Mouse (Mus musculus) embryonic facial prominence, embryonic 14.5 days (tissue): ENCODE measurements around the gene 2410137M14Rik. TPM values are rescaled to one million over a fixed set of nuclear protein-coding genes. Genes with fewer than 3 reads are reported as not detected.

Experiments
- ATAC-seq: fragments of 200-750 bp; cut with Nextera tagmentation; 2 replicates; pipeline ENCODE4 v1.8.0; 2017; ENCODE audit warnings: low read depth, moderate number of reproducible peaks, moderate TSS enrichment
- DNase-seq: peaks from one replicate; pipeline ENCODE4 v3.0.0-alpha.2; 2015; ENCODE audit warnings: low spot score
- H3K27ac ChIP-seq: fragments of 300-500 bp; sonication (generic); replicated peaks from 2 replicates; pipeline ENCODE4 v1.5.1; 2014; ENCODE audit warnings: low read depth, mild to moderate bottlenecking, low read length, moderate library complexity
- H3K27me3 ChIP-seq: fragments of 300-500 bp; sonication (generic); replicated peaks from 2 replicates; pipeline ENCODE4 v1.6.1; 2014; ENCODE audit warnings: low read length; ENCODE audit not compliant: control insufficient read depth, insufficient read depth
- H3K36me3 ChIP-seq: fragments of 300-500 bp; sonication (generic); 2 replicates; pipeline ENCODE4 v1.6.1; 2014; ENCODE audit warnings: low read length, mixed read lengths; ENCODE audit not compliant: control insufficient read depth, insufficient read depth
- H3K4me1 ChIP-seq: fragments of 300-500 bp; sonication (generic); 2 replicates; pipeline ENCODE4 v1.6.1; 2014; ENCODE audit warnings: antibody characterized with exemption, low read length; ENCODE audit not compliant: control insufficient read depth, insufficient read depth
- H3K4me2 ChIP-seq: fragments of 300-500 bp; sonication (generic); 2 replicates; pipeline ENCODE4 v1.6.1; 2014; ENCODE audit warnings: low read depth, mild to moderate bottlenecking, low read length, moderate library complexity, mixed read lengths
- H3K4me3 ChIP-seq: fragments of 300-500 bp; sonication (generic); 2 replicates; pipeline ENCODE4 v1.5.1; 2014; ENCODE audit warnings: low read depth, mild to moderate bottlenecking, low read length
- H3K9ac ChIP-seq: fragments of 300-500 bp; sonication (generic); 2 replicates; pipeline ENCODE4 v1.6.1; 2014; ENCODE audit warnings: low read depth, mild to moderate bottlenecking, low read length, moderate library complexity, mixed read lengths
- H3K9me3 ChIP-seq: fragments of 300-500 bp; sonication (generic); 2 replicates; pipeline ENCODE4 v1.6.1; 2016; ENCODE audit warnings: low read length; ENCODE audit not compliant: control insufficient read depth
- WGBS: fragments of 180-500 bp; shearing (Covaris S2); extraction: QIAGEN DNeasy Blood & Tissue Kit; methylation state at CpG from one replicate; pipeline ENCODE4 v1.1.7; 2014; 5-methylcytosine and 5-hydroxymethylcytosine counted together
- polyA plus RNA-seq: library from polyadenylated mRNA; unstranded; fragments of >200 nt; fragmentation: Nextera tagmentation; extraction: Ambion mirVana; gene quantifications from 2 replicates; pipeline ENCODE4 v1.2.1, GENCODE M21; 2014

2410137M14Rik gene
- polyA plus RNA-seq, 1 experiment from 2014 or later = not detected

GRCm38 (mm10) chr17:36989437-36989836 is 8.4 kb upstream of the 2410137M14Rik start, which contains the start of gene H2-M5:
Gene H2-M5, minus strand, starts transcription at chr17:36989537.
- Histone ChIP-seq H3K36me3 (no peaks in the 10 kb centered on the region), H3K4me1 (no peaks in the 10 kb centered on the region), H3K4me3 (0 out of 2 replicates have a peak within 1 kb of the TSS, but pooled peaks have one; percentile 10), H3K9me3 (no peaks in the 10 kb centered on the region), H3K27ac (no peak within 1 kb of the TSS), H3K9ac (no peak within 1 kb of the TSS), H3K4me2 (peak within 1 kb of the TSS; percentile 35), H3K27me3 (peaks cover 32% of the 10 kb centered on the region)
- DNase-seq (no peak), ATAC-seq (no peak)
- WGBS = 29% methylated on average over 5 of the region's 5 CpGs

GRCm38 (mm10) chr17:36988475-36988874 is 7.4 kb upstream of the 2410137M14Rik start:
- DNase-seq = no peak
- WGBS = 7% methylated on average over 24 of the region's 24 CpGs
- Histone ChIP-seq H3K27me3 (peaks cover 32% of the 10 kb centered on the region), H3K9me3 (no peaks in the 10 kb centered on the region), H3K36me3 (no peaks in the 10 kb centered on the region), H3K27ac (no peak overlapping the region), H3K4me1 (no peaks in the 10 kb centered on the region), H3K9ac (no peak overlapping the region), H3K4me3 (0 out of 2 replicates have a peak overlapping the region, but pooled peaks have one; percentile 10), H3K4me2 (peak overlapping the region; percentile 35)
- ATAC-seq = 0 out of 2 replicates have a peak, but pooled peaks have one; percentile 6

- no peak overlapping the region for H3K4me2 ChIP-seq
Observed at GRCm38 (mm10) chr17:36982253-36983155, 1.5 kb upstream of the 2410137M14Rik start.

GRCm38 (mm10) chr17:36981845-36982244 is 808 bp upstream of the 2410137M14Rik start:
- H3K4me2 ChIP-seq = peak overlapping the region; percentile 38; the same call in 1 of the 2 replicates
- DNase-seq (no peak), ATAC-seq (no peak)
- H3K4me3 ChIP-seq = no peak overlapping the region
- no peaks in the 10 kb centered on the region for H3K9me3 ChIP-seq
- H3K27ac ChIP-seq = no peak overlapping the region
- H3K4me1 ChIP-seq = no peaks in the 10 kb centered on the region
- H3K9ac ChIP-seq = no peak overlapping the region
- no peaks in the 10 kb centered on the region for H3K36me3 ChIP-seq
- H3K27me3 ChIP-seq = 0 out of 2 replicates have a peak, but pooled peaks cover 4% of the 10 kb centered on the region
- 2% methylated on average over 4 of the region's 4 CpGs for WGBS

More at GRCm38 (mm10) chr17:36982253-36983155, 1.5 kb upstream of the 2410137M14Rik start:
- Histone ChIP-seq H3K27me3 (peaks cover 9% of the 10 kb centered on the region; the same call in 1 of the 2 replicates), H3K4me1 (no peaks in the 10 kb centered on the region), H3K36me3 (no peaks in the 10 kb centered on the region), H3K9ac (no peak overlapping the region), H3K9me3 (no peaks in the 10 kb centered on the region), H3K4me3 (no peak overlapping the region), H3K27ac (no peak overlapping the region)
- ATAC-seq = no peak
- no peak for DNase-seq
- WGBS = 39% methylated on average over 5 of the region's 5 CpGs

- H3K27ac ChIP-seq = no peak overlapping the region
- 44% methylated on average over 8 of the region's 8 CpGs for WGBS
- H3K4me2 ChIP-seq = no peak overlapping the region
- H3K9ac ChIP-seq = no peak overlapping the region
- no peaks in the 10 kb centered on the region for H3K4me1 ChIP-seq
- DNase-seq = no peak
- no peak for ATAC-seq
- no peaks in the 10 kb centered on the region for H3K27me3 ChIP-seq
- no peaks in the 10 kb centered on the region for H3K9me3 ChIP-seq
- H3K4me3 ChIP-seq = no peak overlapping the region
- no peaks in the 10 kb centered on the region for H3K36me3 ChIP-seq
Observed at GRCm38 (mm10) chr17:36973271-36973787, 7.7 kb downstream of the 2410137M14Rik start.

- no peaks in the 10 kb centered on the region for H3K9me3 ChIP-seq
- no peak overlapping the region for H3K4me3 ChIP-seq
- ATAC-seq (no peak), DNase-seq (no peak)
- no peak overlapping the region for H3K9ac ChIP-seq
- no peaks in the 10 kb centered on the region for H3K36me3 ChIP-seq
- no peaks in the 10 kb centered on the region for H3K4me1 ChIP-seq
- H3K4me2 ChIP-seq = no peak overlapping the region
- no peak overlapping the region for H3K27ac ChIP-seq
- 77% methylated on average over 3 of the region's 3 CpGs for WGBS
- H3K27me3 ChIP-seq = no peaks in the 10 kb centered on the region
Observed at GRCm38 (mm10) chr17:36972791-36973190, 8.2 kb downstream of the 2410137M14Rik start.

GRCm38 (mm10) chr17:36971172-36971850 is 9.7 kb downstream of the 2410137M14Rik start:
- Histone ChIP-seq H3K4me2 (no peak overlapping the region), H3K27ac (no peak overlapping the region), H3K4me1 (no peaks in the 10 kb centered on the region), H3K27me3 (no peaks in the 10 kb centered on the region), H3K36me3 (no peaks in the 10 kb centered on the region), H3K9ac (no peak overlapping the region), H3K4me3 (no peak overlapping the region), H3K9me3 (no peaks in the 10 kb centered on the region)
- no peak for ATAC-seq
- no peak for DNase-seq
- 85% methylated on average over 6 of the region's 6 CpGs for WGBS

- no peak overlapping the region for H3K4me2 ChIP-seq
- H3K4me3 ChIP-seq = no peak overlapping the region
- no peak for DNase-seq
- ATAC-seq = no peak
- 83% methylated on average over 14 of the region's 14 CpGs for WGBS
- no peaks in the 10 kb centered on the region for H3K4me1 ChIP-seq
- H3K27me3 ChIP-seq = no peaks in the 10 kb centered on the region
- H3K27ac ChIP-seq = no peak overlapping the region
- H3K9me3 ChIP-seq = no peaks in the 10 kb centered on the region
- H3K36me3 ChIP-seq = no peaks in the 10 kb centered on the region
- no peak overlapping the region for H3K9ac ChIP-seq
Observed at GRCm38 (mm10) chr17:36970316-36970890, 10.6 kb downstream of the 2410137M14Rik start.
